Mouse (Mus musculus): ENCODE results near the gene Hlcs. TPM values are rescaled to one million over a fixed set of nuclear protein-coding genes. Genes with fewer than 3 reads are reported as not detected.

Gene Hlcs
- total and polyA plus RNA-seq, 2 experiments from 2014 or later, result 5.8 to 6.8 TPM

DNA sequence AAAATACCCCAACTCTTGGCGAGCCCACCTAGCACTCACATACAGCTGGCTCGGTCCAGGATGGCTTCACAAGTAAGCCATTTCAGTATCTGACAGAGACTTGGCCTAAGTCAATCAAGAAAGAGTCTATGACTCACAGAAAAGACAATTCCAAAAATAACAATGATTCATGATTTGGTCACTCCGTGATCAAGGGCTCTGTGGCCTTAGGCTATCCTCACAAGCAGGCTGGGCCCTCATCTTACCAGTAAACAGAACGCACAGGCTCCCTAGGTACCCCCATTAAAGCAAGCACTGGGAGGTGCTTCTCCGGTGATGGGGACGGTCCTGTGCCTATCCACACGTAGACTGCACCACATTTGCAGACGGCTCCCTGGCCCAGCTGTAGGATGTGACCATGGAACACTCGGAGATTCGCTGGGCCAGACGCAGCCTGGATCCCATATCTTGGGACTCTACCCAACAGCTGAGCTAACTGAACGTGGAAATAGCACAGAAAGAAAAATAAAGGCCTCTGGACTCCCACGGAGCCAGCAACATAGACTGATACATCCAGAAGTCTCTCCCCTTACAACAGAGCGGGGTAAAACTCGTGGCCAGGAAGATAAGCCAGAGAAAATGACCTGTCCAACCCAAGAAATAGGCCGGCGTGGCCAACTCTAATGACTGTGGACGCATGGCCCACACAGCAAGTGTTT lies 84.4 kb downstream of the Hlcs start:
- no peak overlapping the region for H3K27ac ChIP-seq (ENCODE audit: low read depth, low read length)
- no peak overlapping the region for H3K9ac ChIP-seq
- TF ChIP-seq CTCF (IDR thresholded peaks at IDR 0.05; ENCODE audit: low read depth), result no peak
- no peaks in the 10 kb centered on the region for H3K4me1 ChIP-seq (ENCODE audit: insufficient read depth)
- ATAC-seq (no peak), DNase-seq (no peak)
- no peaks in the 10 kb centered on the region for H3K27me3 ChIP-seq (ENCODE audit: insufficient read depth, low read length)
- H3K36me3 ChIP-seq (ENCODE audit: insufficient read depth), result no peaks in the 10 kb centered on the region
- no peaks in the 10 kb centered on the region for H3K9me3 ChIP-seq (ENCODE audit: low read length)
- WGBS, result 91% methylated on average over 18 of the region's 18 CpGs
- no peak overlapping the region for H3K4me3 ChIP-seq (ENCODE audit: low read depth, low read length)
- no peak overlapping the region for H3K4me2 ChIP-seq (ENCODE audit: low read depth)

DNA sequence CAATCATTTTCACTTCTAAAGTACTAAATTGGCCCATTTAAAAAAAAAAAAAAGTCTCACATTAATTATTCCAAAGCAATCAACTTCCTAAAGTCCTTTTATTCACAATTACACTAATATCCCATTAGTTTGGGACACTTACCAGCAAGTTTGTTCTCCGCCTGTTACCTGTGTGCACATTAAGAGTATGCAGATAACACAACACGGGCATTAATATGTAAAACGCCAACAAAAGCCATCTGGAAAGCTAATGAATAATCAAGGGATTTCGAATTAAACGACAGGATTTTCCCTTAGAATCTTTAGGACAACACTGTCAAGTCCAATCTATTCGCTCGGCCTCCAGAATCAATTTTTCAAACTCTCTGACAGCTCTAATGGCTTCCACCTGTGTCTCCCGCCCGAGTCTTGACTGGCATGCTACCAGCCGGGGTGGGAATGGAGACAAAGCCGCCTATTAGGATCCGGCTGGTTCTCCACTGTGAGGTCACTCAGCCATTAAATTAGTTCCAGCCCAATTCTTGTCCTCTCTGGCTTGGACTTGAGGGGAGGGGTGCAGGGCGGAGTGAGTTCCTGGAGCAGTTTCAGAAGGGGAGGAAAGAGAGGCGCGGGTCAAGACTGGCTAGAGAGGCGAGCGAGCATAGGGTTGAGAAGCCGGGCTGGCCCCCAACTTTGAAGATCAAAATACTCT lies 85.9 kb downstream of the Hlcs start:
- no peaks in the 10 kb centered on the region for H3K36me3 ChIP-seq (ENCODE audit: insufficient read depth)
- H3K4me3 ChIP-seq (ENCODE audit: low read depth, low read length), result no peak overlapping the region
- TF ChIP-seq CTCF (IDR thresholded peaks at IDR 0.05; ENCODE audit: low read depth), result no peak
- H3K27me3 ChIP-seq (ENCODE audit: insufficient read depth, low read length), result no peaks in the 10 kb centered on the region
- H3K4me1 ChIP-seq (ENCODE audit: insufficient read depth), result no peaks in the 10 kb centered on the region
- no peak overlapping the region for H3K27ac ChIP-seq (ENCODE audit: low read depth, low read length)
- WGBS, result 9% methylated on average over 18 of the region's 18 CpGs
- H3K9ac ChIP-seq, result no peak overlapping the region
- ATAC-seq, result peak; percentile 81
- H3K4me2 ChIP-seq (ENCODE audit: low read depth), result no peak overlapping the region
- DNase-seq, result peak; percentile 73
- H3K9me3 ChIP-seq (ENCODE audit: low read length), result no peaks in the 10 kb centered on the region

DNA sequence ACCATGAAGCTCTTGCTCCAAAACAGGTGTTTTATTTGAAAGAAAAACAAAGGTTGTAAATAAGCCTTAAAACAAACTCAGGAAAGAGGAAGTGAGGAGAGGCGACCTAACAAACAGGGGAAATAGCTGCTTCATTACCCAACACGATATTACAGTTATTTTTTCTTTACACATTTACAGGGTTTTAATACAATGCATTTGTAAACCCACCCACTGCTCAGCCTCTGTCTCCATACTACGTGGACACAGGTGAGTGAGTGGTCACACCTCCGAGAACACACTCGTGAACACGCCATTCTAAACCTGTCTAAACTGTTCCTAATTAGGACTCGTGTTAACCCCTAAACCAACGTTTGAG lies 90.0 kb downstream of the Hlcs start:
- Histone ChIP-seq H3K4me2 (ENCODE audit: low read depth) (no peak overlapping the region), H3K36me3 (ENCODE audit: insufficient read depth) (no peaks in the 10 kb centered on the region), H3K9ac (no peak overlapping the region), H3K4me3 (ENCODE audit: low read depth, low read length) (no peak overlapping the region), H3K4me1 (ENCODE audit: insufficient read depth) (no peaks in the 10 kb centered on the region), H3K27me3 (ENCODE audit: insufficient read depth, low read length) (no peaks in the 10 kb centered on the region), H3K27ac (ENCODE audit: low read depth, low read length) (no peak overlapping the region), H3K9me3 (ENCODE audit: low read length) (no peaks in the 10 kb centered on the region)
- no peak for TF ChIP-seq CTCF (IDR thresholded peaks at IDR 0.05; ENCODE audit: low read depth)
- ATAC-seq, result no peak
- DNase-seq, result no peak
- WGBS, result 85% methylated on average over 8 of the region's 8 CpGs

GRCm38 (mm10) chr16:94222646-94223362 lies 90.6 kb downstream of the Hlcs start:
- no peaks in the 10 kb centered on the region for H3K9me3 ChIP-seq (ENCODE audit: low read length)
- WGBS, result 91% methylated on average over 11 of the region's 11 CpGs

DNA sequence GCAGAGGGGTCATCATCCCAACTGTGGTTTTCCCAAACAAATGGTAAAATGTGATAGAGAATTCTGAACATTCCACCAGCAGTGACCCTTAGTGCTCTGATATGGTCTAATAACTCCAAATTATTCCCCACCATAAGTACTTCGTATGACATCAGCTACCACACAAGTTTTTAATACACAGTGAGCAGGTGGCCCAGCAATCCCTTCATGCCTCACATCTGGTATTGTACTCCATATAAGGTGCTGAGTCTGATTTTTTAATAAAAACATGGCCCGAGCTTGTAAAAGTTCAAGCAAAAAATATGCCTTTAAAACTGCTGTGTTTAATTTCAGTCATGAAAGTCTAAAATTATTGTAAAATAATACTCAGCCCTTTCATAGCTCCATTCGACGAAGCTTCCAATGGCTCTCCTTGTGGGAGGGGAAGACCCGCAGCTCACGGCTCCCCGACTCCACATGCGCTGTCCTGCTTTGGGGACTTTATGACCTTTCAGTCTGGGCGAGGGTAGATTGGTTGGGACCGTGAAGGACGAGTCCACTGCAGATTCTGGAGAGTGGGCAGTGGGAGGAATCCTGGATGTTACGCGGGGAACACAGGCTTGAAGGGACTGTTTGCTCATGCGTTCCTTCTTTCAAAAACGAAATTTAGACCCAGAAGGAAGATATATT lies 102.5 kb downstream of the Hlcs start:
- no peak overlapping the region for H3K9ac ChIP-seq
- no peak for TF ChIP-seq CTCF (IDR thresholded peaks at IDR 0.05; ENCODE audit: low read depth)
- WGBS, result 93% methylated on average over 15 of the region's 15 CpGs
- H3K4me2 ChIP-seq (ENCODE audit: low read depth), result no peak overlapping the region
- no peaks in the 10 kb centered on the region for H3K36me3 ChIP-seq (ENCODE audit: insufficient read depth)
- ATAC-seq (no peak), DNase-seq (no peak)
- H3K4me3 ChIP-seq (ENCODE audit: low read depth, low read length), result no peak overlapping the region
- no peaks in the 10 kb centered on the region for H3K27me3 ChIP-seq (ENCODE audit: insufficient read depth, low read length)
- no peaks in the 10 kb centered on the region for H3K9me3 ChIP-seq (ENCODE audit: low read length)
- no peak overlapping the region for H3K27ac ChIP-seq (ENCODE audit: low read depth, low read length)
- peaks cover 4% of the 10 kb centered on the region; the same call in 1 of the 2 replicates for H3K4me1 ChIP-seq (ENCODE audit: insufficient read depth)

More at GRCm38 (mm10) chr16:94222646-94223362, 90.6 kb downstream of the Hlcs start:
- ATAC-seq (no peak), DNase-seq (no peak)
- no peak for TF ChIP-seq CTCF (IDR thresholded peaks at IDR 0.05; ENCODE audit: low read depth)
- Histone ChIP-seq H3K4me2 (ENCODE audit: low read depth) (no peak overlapping the region), H3K27me3 (ENCODE audit: insufficient read depth, low read length) (no peaks in the 10 kb centered on the region), H3K4me3 (ENCODE audit: low read depth, low read length) (no peak overlapping the region), H3K9ac (no peak overlapping the region), H3K36me3 (ENCODE audit: insufficient read depth) (no peaks in the 10 kb centered on the region), H3K27ac (ENCODE audit: low read depth, low read length) (no peak overlapping the region), H3K4me1 (ENCODE audit: insufficient read depth) (no peaks in the 10 kb centered on the region)

DNA sequence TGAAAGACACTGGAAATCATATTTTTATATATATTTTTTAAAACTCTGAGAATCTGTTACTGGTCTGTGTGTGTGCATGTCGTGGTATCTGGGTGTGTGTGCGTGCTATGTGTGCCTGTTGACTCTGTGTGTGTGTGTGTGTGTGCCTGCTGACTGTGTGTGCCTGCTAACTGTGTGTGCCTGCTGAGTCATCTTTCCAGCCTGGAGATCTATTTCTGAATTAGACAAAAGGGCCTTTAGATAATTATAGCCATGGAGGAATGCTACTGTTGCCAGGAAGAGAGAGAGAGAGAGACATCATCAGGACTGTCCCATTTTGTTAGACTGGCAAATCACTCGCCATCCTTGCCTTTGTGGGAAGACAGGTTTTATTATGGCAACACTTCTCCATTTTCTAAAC lies 103.7 kb downstream of the Hlcs start:
- ATAC-seq (peak; percentile 59), DNase-seq (peak; percentile 39)
- WGBS, result 64% methylated on average over 3 of the region's 3 CpGs
- no peak overlapping the region for H3K4me3 ChIP-seq (ENCODE audit: low read depth, low read length)
- peaks cover 4% of the 10 kb centered on the region; the same call in 1 of the 2 replicates for H3K4me1 ChIP-seq (ENCODE audit: insufficient read depth)
- no peaks in the 10 kb centered on the region for H3K9me3 ChIP-seq (ENCODE audit: low read length)
- H3K27ac ChIP-seq (ENCODE audit: low read depth, low read length), result no peak overlapping the region
- no peak for TF ChIP-seq CTCF (IDR thresholded peaks at IDR 0.05; ENCODE audit: low read depth)
- no peak overlapping the region for H3K9ac ChIP-seq
- H3K27me3 ChIP-seq (ENCODE audit: insufficient read depth, low read length), result no peaks in the 10 kb centered on the region
- H3K36me3 ChIP-seq (ENCODE audit: insufficient read depth), result no peaks in the 10 kb centered on the region
- H3K4me2 ChIP-seq (ENCODE audit: low read depth), result no peak overlapping the region
